Mouse (Mus musculus): ENCODE data around the gene Gse1.

Gse1 gene

GRCm38 (mm10) chr8:120401712-120402111 is 173.5 kb downstream of the Gse1 start:
- in situ Hi-C loops (cut with MboI, MseI): no loop called here

GRCm38 (mm10) chr8:120403606-120404269 is 175.5 kb downstream of the Gse1 start:
- in situ Hi-C loops (cut with MboI, MseI): no loop called here

- in situ Hi-C loops (cut with MboI, MseI): no loop called here
These were observed 176.4 kb downstream of the Gse1 start for GRCm38 (mm10) chr8:120404609-120405036.

GRCm38 (mm10) chr8:120406008-120406632 is 177.9 kb downstream of the Gse1 start:
- in situ Hi-C loops (cut with MboI, MseI): no loop called here

GRCm38 (mm10) chr8:120407701-120408240 is 179.5 kb downstream of the Gse1 start:
- in situ Hi-C loops (cut with MboI, MseI): no loop called here

- in situ Hi-C loops (cut with MboI, MseI): no loop called here
These were observed 180.3 kb downstream of the Gse1 start for GRCm38 (mm10) chr8:120408241-120409215.

GRCm38 (mm10) chr8:120409371-120410013 is 181.2 kb downstream of the Gse1 start:
- in situ Hi-C loops (cut with MboI, MseI): no loop called here

GRCm38 (mm10) chr8:120411059-120411458 is 182.8 kb downstream of the Gse1 start:
- in situ Hi-C loops (cut with MboI, MseI): no loop called here

GRCm38 (mm10) chr8:120411862-120412261 is 183.6 kb downstream of the Gse1 start:
- in situ Hi-C loops (cut with MboI, MseI): no loop called here

- in situ Hi-C loops (cut with MboI, MseI): no loop called here
These were observed 184.1 kb downstream of the Gse1 start for GRCm38 (mm10) chr8:120412357-120412756.

GRCm38 (mm10) chr8:120412911-120413625 is 184.8 kb downstream of the Gse1 start:
- in situ Hi-C loops (cut with MboI, MseI): no loop called here

- in situ Hi-C loops (cut with MboI, MseI): no loop called here
These were observed 185.4 kb downstream of the Gse1 start for GRCm38 (mm10) chr8:120413626-120413988.

GRCm38 (mm10) chr8:120414216-120414615 is 186.0 kb downstream of the Gse1 start:
- in situ Hi-C loops (cut with MboI, MseI): no loop called here

- in situ Hi-C loops (cut with MboI, MseI): no loop called here
These were observed 187.2 kb downstream of the Gse1 start for GRCm38 (mm10) chr8:120415474-120415873.

- in situ Hi-C loops (cut with MboI, MseI): no loop called here
These were observed 187.9 kb downstream of the Gse1 start for GRCm38 (mm10) chr8:120416173-120416521.

GRCm38 (mm10) chr8:120416522-120417394 is 188.5 kb downstream of the Gse1 start:
- in situ Hi-C loops (cut with MboI, MseI): no loop called here

- in situ Hi-C loops (cut with MboI, MseI): no loop called here
These were observed 189.9 kb downstream of the Gse1 start for GRCm38 (mm10) chr8:120418188-120418587.

GRCm38 (mm10) chr8:120419675-120420074 is 191.4 kb downstream of the Gse1 start:
- in situ Hi-C loops (cut with MboI, MseI): no loop called here

GRCm38 (mm10) chr8:120420226-120420625 is 192.0 kb downstream of the Gse1 start:
- in situ Hi-C loops (cut with MboI, MseI): no loop called here

GRCm38 (mm10) chr8:120421638-120422037 is 193.4 kb downstream of the Gse1 start:
- in situ Hi-C loops (cut with MboI, MseI): no loop called here
